ENCODE assay signal across 10 mouse cellular contexts in the genomic region with DNA sequence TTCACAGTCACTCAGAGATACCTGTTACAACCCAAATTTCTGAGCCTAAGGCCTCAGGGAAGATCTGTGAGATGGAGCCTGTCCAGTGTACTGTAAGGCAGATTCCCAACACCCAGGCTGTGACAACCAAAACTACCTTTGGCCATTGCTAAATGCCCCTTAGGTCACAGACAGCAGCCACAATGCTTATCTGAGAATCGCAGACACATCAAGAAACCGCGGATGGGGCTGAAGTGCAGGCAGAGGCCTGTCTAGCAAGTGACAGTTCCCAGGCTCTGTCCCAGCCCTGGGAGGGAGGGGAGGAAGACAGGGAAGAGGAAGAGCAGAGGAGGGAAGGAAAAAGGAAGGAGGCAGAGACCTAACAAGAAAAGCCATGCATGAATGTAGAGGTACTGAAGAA. TPM values are rescaled to one million over a fixed set of nuclear protein-coding genes. Genes with fewer than 3 reads are reported as not detected.
DNase-seq lines count a peak whose midpoint lies in the region; ATAC-seq and TF ChIP-seq lines count a peak whose summit lies in the region.
"Had no signal": no experiment of that assay in that cellular context is flagged by ENCODE, and none has a peak within 500 bp of the region (broad histone marks: within the 10 kb centered on the region; RNA-seq: fewer than 3 reads in every experiment).

No protein-coding gene starts in this region.

- peaks cover 100% of the 10 kb centered on the region for H3K36me3 ChIP-seq in forebrain, embryonic 10.5 days (replicated peaks)
- H3K36me3 ChIP-seq in forebrain, embryonic 16.5 days (ENCODE audit: control insufficient read depth, insufficient read depth): peaks cover 23% of the 10 kb centered on the region
- peaks cover 39% of the 10 kb centered on the region for H3K36me3 ChIP-seq in lung, postnatal 0 days (ENCODE audit: insufficient read depth, low read length)
- H3K36me3 ChIP-seq in liver, adult 2 months (ENCODE audit: control insufficient read depth, insufficient read depth, low read length): no peaks in the 10 kb centered on the region
- peaks cover 32% of the 10 kb centered on the region for H3K36me3 ChIP-seq in stomach, postnatal 0 days (ENCODE audit: control insufficient read depth, insufficient read depth, low read length)

- TF ChIP-seq POLR2A in liver, adult 2 months (IDR thresholded peaks at IDR 0.05; ENCODE audit: extremely low read depth, insufficient read depth, low read length): no peak

- H3K9me3 ChIP-seq in forebrain, embryonic 10.5 days: no peaks in the 10 kb centered on the region
- no peaks in the 10 kb centered on the region for H3K9me3 ChIP-seq in forebrain, embryonic 16.5 days (ENCODE audit: control insufficient read depth, low read length)
- no peaks in the 10 kb centered on the region for H3K9me3 ChIP-seq in lung, postnatal 0 days (ENCODE audit: low read length)
- H3K9me3 ChIP-seq in stomach, postnatal 0 days (ENCODE audit: control insufficient read depth, low read length): no peaks in the 10 kb centered on the region

- peaks cover 54% of the 10 kb centered on the region for H3K4me1 ChIP-seq in forebrain, embryonic 10.5 days
- peaks cover 4% of the 10 kb centered on the region; the same call in 1 of the 2 replicates for H3K4me1 ChIP-seq in forebrain, embryonic 16.5 days (replicated peaks; ENCODE audit: control insufficient read depth, insufficient read depth, low read length)
- H3K4me1 ChIP-seq in lung, postnatal 0 days (ENCODE audit: insufficient read depth, low read depth, low read length): peaks cover 64% of the 10 kb centered on the region
- peaks cover 7% of the 10 kb centered on the region; the same call in 1 of the 2 replicates for H3K4me1 ChIP-seq in liver, adult 2 months (ENCODE audit: control insufficient read depth, insufficient read depth, low read length)
- peaks cover 37% of the 10 kb centered on the region for H3K4me1 ChIP-seq in stomach, postnatal 0 days (replicated peaks; ENCODE audit: control insufficient read depth, insufficient read depth)

- no peak for TF ChIP-seq EP300 in lung, postnatal 0 days (IDR thresholded peaks at IDR 0.05)
- TF ChIP-seq EP300 in stomach, postnatal 0 days (optimal IDR thresholded peaks at IDR 0.05): no peak

- H3K27ac ChIP-seq in forebrain, embryonic 10.5 days: peak overlapping the region; percentile 65
- no peak overlapping the region for H3K27ac ChIP-seq in forebrain, embryonic 16.5 days (ENCODE audit: low read length)
- peak overlapping the region; percentile 94 for H3K27ac ChIP-seq in lung, postnatal 0 days (ENCODE audit: low read length)
- peak overlapping the region; percentile 0; the same call in 1 of the 2 replicates for H3K27ac ChIP-seq in liver, adult 2 months (replicated peaks; ENCODE audit: insufficient read depth, low read depth, low read length)
- peak overlapping the region; percentile 95 for H3K27ac ChIP-seq in stomach, postnatal 0 days (replicated peaks)

- no peak overlapping the region for H3K9ac ChIP-seq in forebrain, embryonic 16.5 days (replicated peaks; ENCODE audit: low read depth, low read length)
- peak overlapping the region; percentile 39 for H3K9ac ChIP-seq in lung, postnatal 0 days (replicated peaks; ENCODE audit: low read depth)
- no peak overlapping the region for H3K9ac ChIP-seq in liver, adult 2 months (ENCODE audit: low read depth, low read length)
- H3K9ac ChIP-seq in stomach, postnatal 0 days (ENCODE audit: low read length): peak overlapping the region; percentile 36; the same call in 1 of the 2 replicates

- DNase-seq in forebrain, embryonic 10.5 days (ENCODE audit: extremely low spot score, low spot score): no peak
- no peak for DNase-seq in lung, postnatal 0 days (ENCODE audit: low spot score)
- DNase-seq in lung, postnatal 25 days (ENCODE audit: low spot score): no peak
- DNase-seq in liver, adult 2 months (ENCODE audit: extremely low read depth, low read depth, low spot score): no peak
- no peak for DNase-seq in stomach, postnatal 0 days (ENCODE audit: low spot score)
- DNase-seq in embryo, embryonic 10.5 days (ENCODE audit: low spot score): no peak
- DNase-seq in left cerebral cortex, adult 8-10 months (ENCODE audit: low spot score in 2 of 2): no peak
- DNase-seq: retina, postnatal 1 day had no signal

- no peak for TF ChIP-seq CTCF in lung, postnatal 0 days (IDR thresholded peaks at IDR 0.05)
- TF ChIP-seq CTCF in liver, adult 2 months (IDR thresholded peaks at IDR 0.05; ENCODE audit: low read depth, low read length): no peak
- TF ChIP-seq CTCF in stomach, postnatal 0 days (IDR thresholded peaks at IDR 0.05; ENCODE audit: low read depth): no peak

- no peak for ATAC-seq in forebrain, embryonic 16.5 days
- no peak for ATAC-seq in lung, postnatal 0 days
- no peak for ATAC-seq in stomach, postnatal 0 days (ENCODE audit: low FRiP score, low TSS enrichment)

- no peaks in the 10 kb centered on the region for H3K27me3 ChIP-seq in forebrain, embryonic 10.5 days (ENCODE audit: poor library complexity, severe bottlenecking)
- H3K27me3 ChIP-seq in forebrain, embryonic 16.5 days (replicated peaks; ENCODE audit: control insufficient read depth, insufficient read depth, low read length): no peaks in the 10 kb centered on the region
- H3K27me3 ChIP-seq in lung, postnatal 0 days (replicated peaks; ENCODE audit: insufficient read depth, low read length): no peaks in the 10 kb centered on the region
- no peaks in the 10 kb centered on the region for H3K27me3 ChIP-seq in liver, adult 2 months (ENCODE audit: control insufficient read depth, insufficient read depth, low read length)
- no peaks in the 10 kb centered on the region for H3K27me3 ChIP-seq in stomach, postnatal 0 days (ENCODE audit: control insufficient read depth, insufficient read depth, low read length)

- 76% methylated on average over 3 of the region's 3 CpGs for WGBS in forebrain, embryonic 10.5 days
- 87% methylated on average over 3 of the region's 3 CpGs for WGBS in forebrain, embryonic 16.5 days
- WGBS in lung, postnatal 0 days: 18% methylated on average over 3 of the region's 3 CpGs
- WGBS in liver, adult 2 months: 39% methylated on average over 3 of the region's 3 CpGs
- 34% methylated on average over 3 of the region's 3 CpGs for WGBS in stomach, postnatal 0 days

- no peak overlapping the region for H3K4me3 ChIP-seq in forebrain, embryonic 10.5 days
- no peak overlapping the region for H3K4me3 ChIP-seq in forebrain, embryonic 16.5 days (replicated peaks; ENCODE audit: low read length)
- H3K4me3 ChIP-seq in lung, postnatal 0 days (ENCODE audit: low read depth, low read length): no peak overlapping the region
- no peak overlapping the region for H3K4me3 ChIP-seq in liver, adult 2 months (ENCODE audit: insufficient read depth, low read depth, low read length)
- H3K4me3 ChIP-seq in stomach, postnatal 0 days (ENCODE audit: low read depth, low read length): no peak overlapping the region
- H3K4me3 ChIP-seq: left cerebral cortex, adult 2 months had no signal

- H3K79me2 ChIP-seq in liver, adult 2 months (ENCODE audit: control insufficient read depth, insufficient read depth, low read length): 0 out of 2 replicates have a peak, but pooled peaks cover 20% of the 10 kb centered on the region

- no peak overlapping the region for H3K4me2 ChIP-seq in forebrain, embryonic 16.5 days (ENCODE audit: low read length)
- H3K4me2 ChIP-seq in lung, postnatal 0 days (replicated peaks; ENCODE audit: low read depth, low read length): peak overlapping the region; percentile 15; the same call in 1 of the 2 replicates
- H3K4me2 ChIP-seq in stomach, postnatal 0 days (replicated peaks; ENCODE audit: low read depth): peak overlapping the region; percentile 32

RNA-seq across cellular contexts. Expression of a gene that starts 9.0 kb away (rescaled TPM):
- polyA plus RNA-seq in forebrain, embryonic 10.5 days (2016; fragmentation: Nextera tagmentation; extraction: Ambion mirVana): 87.2 and 90.2 TPM in 2 replicates
- polyA plus RNA-seq in forebrain, embryonic 16.5 days (2015; fragmentation: Nextera tagmentation; extraction: Ambion mirVana): 90.4 and 98.5 TPM in 2 replicates
- 223 and 230 TPM in 2 replicates for polyA plus RNA-seq in lung, postnatal 0 days (2015; fragmentation: Nextera tagmentation; extraction: Ambion mirVana)
- total RNA-seq in liver, adult 2 months (2014; rRNA removed): 11.4 and 12.8 TPM in 2 replicates
- polyA plus RNA-seq in liver, adult 2 months (2012; rRNA removed): 14.4 and 15.1 TPM in 2 replicates
- 93.4 and 96.4 TPM in 2 replicates for polyA plus RNA-seq in stomach, postnatal 0 days (2015; fragmentation: Nextera tagmentation; extraction: Ambion mirVana)
- total RNA-seq in left cerebral cortex, adult 8-10 months (2022): 10 to 100 TPM; 53.3 to 58.4 (median 56.9) TPM

RNA-seq across cellular contexts. Expression of a gene that starts 9.1 kb away (rescaled TPM):
- 49.4 and 51.3 TPM in 2 replicates for polyA plus RNA-seq in forebrain, embryonic 10.5 days (2016; fragmentation: Nextera tagmentation; extraction: Ambion mirVana)
- 44.9 and 47.5 TPM in 2 replicates for polyA plus RNA-seq in forebrain, embryonic 16.5 days (2015; fragmentation: Nextera tagmentation; extraction: Ambion mirVana)
- 28.9 and 30.1 TPM in 2 replicates for polyA plus RNA-seq in lung, postnatal 0 days (2015; fragmentation: Nextera tagmentation; extraction: Ambion mirVana)
- total RNA-seq in liver, adult 2 months (2014; rRNA removed): 15.8 and 21.2 TPM in 2 replicates
- 46.2 and 52.3 TPM in 2 replicates for polyA plus RNA-seq in liver, adult 2 months (2012; rRNA removed)
- polyA plus RNA-seq in stomach, postnatal 0 days (2015; fragmentation: Nextera tagmentation; extraction: Ambion mirVana): 19.4 and 20.9 TPM in 2 replicates
- total RNA-seq in left cerebral cortex, adult 8-10 months (2022): 10 to 100 TPM; 82.5 to 88.8 (median 85.0) TPM

Comparison
In these comparisons a context has a peak if more than half of its experiments do, and no peak if none do; other contexts are left out.
1. H3K9ac ChIP-seq: peak in lung, postnatal 0 days (single experiment) and stomach, postnatal 0 days (single experiment); none in forebrain, embryonic 16.5 days (single experiment) and liver, adult 2 months (single experiment).